Mouse (Mus musculus) left cerebral cortex, postnatal 14 days (tissue): Measurements from ENCODE around the gene Xylb. TPM values are rescaled to one million over a fixed set of nuclear protein-coding genes. Genes with fewer than 3 reads are reported as not detected.

Experiments
- DNase-seq, 2 experiments: peaks; one replicate each; pipeline ENCODE4 v3.0.0; 2021 to 2022; ENCODE audit warnings: low spot score in 2 of 2, mixed read lengths in 1 of 2
- intact Hi-C: fragments of 180-260 bp; cut with DNase I; formaldehyde crosslinking; loops from one replicate; pipeline ENCODE4 v1.15.1; 2025
- total RNA-seq, 2 experiments: library from RNA; stranded (reverse); gene quantifications; 2 replicates each; pipeline ENCODE4 v1.2.3; 2021

The Xylb gene
- total RNA-seq, 2 experiments from 2014 or later, result 3.8 to 3.9 TPM

DNA sequence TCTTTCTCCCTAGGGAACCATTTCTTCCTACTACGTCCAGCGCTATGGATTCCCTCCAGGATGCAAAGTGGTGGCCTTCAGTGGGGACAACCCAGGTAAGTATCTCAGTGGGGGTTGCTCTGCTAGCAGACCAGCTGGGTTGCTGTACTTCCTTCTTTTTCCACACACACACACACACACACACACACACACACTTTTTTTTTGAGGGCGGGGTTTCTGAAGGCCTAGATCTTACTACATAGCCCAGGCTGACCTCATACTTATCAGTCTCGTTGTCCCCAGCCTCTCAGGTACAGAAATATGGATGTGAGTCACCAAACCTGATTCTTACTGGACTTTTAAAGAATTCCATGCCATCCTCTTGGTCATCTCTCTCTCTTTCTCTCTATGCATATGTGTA lies 21.1 kb downstream of the Xylb start:
- intact Hi-C loops, result no loop called here
- no peak for DNase-seq

DNA sequence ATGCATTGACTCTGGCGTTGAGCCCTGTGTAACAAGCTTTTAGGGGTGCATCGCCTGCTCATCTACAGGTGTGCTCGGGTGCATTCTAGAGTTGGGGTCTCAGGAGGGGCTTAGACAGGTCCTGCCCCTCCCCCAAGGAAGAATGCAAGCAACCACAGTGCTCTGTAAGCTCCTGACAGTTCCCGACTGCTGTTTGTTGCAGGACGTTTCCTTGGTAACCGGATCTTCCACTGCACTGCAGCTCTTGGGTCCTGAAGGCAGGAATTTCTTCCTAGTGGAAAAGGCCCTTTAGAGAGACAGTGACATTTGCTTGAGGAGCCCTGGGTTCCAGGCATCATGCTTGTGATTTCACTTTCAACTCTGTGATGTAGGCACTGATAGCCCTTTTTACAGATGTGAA lies 25.4 kb downstream of the Xylb start:
- peak; percentile 25 to 55 for DNase-seq
- intact Hi-C loops, result no loop called here

DNA sequence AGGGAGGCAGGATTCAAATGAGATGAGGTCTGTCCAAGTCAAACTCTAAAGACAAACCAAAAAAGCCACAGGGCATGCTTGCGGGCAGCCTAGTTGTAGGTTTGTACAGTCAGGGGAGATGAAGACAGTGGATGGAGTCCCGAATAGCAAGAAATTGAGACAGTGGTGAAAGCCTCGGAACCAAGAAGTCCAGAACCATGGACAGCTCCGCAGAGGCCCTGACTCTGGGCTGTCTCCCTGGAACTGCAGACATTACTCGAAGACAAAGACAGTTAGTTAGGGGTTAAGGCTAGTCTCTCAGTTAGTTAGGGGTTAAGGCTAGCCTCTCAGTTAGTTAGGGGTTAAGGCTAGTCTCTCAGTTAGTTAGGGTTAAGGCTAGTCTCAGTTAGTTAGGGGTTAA lies 31.8 kb downstream of the Xylb start:
- DNase-seq, result no peak
- intact Hi-C loops, result no loop called here

DNA sequence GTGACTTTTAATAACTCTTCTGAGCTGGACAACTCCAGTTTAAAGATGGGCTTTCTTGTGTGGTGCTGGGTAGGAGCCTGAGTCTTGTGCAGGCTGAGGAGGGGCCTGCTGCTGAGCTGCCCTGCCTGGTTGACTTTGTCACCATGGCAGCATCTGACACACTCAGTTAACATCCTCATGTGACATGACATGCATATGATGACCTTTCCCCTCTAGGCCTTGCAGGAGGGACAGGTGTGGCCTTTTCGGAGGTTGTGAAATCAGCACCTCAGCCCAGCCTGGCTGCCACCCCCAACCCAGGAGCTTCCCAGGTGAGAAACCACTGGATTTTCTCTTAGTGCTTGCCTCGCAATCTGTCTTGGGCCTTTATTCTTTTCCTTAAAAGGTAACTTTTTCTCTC lies 33.0 kb downstream of the Xylb start:
- intact Hi-C loops, result no loop called here
- DNase-seq, result no peak

DNA sequence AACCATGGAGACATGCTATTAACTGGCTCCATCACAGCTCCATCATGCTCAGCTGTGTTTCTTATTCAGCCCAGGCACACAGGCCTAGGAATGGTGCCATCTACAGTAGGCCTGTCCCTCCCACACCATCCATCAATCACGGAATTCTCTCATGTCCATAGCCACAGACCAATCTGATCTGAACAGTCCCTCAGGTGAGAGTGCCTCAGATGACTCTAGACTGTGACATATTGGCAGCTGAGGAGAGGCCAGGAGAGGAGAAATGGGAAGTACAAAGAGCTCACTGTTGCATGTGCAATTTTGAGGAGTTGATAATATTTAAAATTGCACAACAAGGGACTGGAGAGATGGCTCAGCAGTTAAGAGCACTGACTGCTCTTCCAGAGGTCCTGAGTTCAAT lies 37.6 kb downstream of the Xylb start:
- DNase-seq, result no peak
- intact Hi-C loops, result loop anchor here (5.0 kb wide), 1 partner anchor 38 kb away; the partner anchor contains the start of gene Xylb

DNA sequence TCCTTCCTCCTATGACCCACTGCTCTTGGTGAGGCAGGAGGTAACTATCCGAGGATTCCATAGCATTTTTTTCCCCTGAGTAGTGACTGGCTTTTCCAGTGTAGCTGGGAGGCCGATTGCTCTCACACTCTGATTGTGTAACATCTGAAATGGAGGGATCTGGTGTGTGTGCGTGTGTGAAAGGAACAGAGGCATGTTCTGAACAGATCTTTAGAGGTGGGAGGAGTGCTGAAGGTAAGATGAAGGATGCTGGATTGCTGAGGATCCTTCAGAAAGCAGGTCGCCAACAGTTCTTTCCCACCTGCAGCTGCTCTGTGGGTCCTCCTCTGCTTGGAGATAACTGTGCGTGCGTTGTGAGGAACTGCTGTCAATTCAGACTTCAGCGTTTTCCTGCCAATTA lies 44.2 kb downstream of the Xylb start:
- peak; percentile 24 to 50 for DNase-seq
- intact Hi-C loops, result no loop called here

DNA sequence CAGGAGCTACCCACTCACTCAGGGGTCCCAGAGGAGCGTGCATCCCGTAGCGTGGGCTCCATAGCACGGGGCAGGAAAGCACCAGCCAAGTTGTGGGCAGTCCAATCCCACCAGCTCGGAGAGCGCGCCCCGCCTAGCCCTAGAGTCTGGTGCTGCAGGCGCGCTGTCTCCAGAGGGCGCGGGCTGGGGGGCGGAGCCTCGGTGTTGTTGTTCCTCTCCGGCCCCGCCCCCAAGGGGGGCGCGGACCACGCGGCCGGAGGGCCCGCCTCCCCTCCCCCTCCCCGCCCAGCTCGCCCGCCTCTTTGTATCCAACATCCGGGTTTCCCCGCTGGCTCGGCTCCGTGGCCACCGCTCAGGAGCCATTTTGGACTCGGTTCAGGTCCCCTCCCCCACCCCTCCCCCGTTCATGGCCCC lies 44.6 kb downstream of the Xylb start, which contains the start of gene Acvr2b:
Acvr2b (plus strand) TSS at position 318 of the 414 bp plus-strand sequence.
- peak; percentile 91 to 97 for DNase-seq
- intact Hi-C loops, result no loop called here

DNA sequence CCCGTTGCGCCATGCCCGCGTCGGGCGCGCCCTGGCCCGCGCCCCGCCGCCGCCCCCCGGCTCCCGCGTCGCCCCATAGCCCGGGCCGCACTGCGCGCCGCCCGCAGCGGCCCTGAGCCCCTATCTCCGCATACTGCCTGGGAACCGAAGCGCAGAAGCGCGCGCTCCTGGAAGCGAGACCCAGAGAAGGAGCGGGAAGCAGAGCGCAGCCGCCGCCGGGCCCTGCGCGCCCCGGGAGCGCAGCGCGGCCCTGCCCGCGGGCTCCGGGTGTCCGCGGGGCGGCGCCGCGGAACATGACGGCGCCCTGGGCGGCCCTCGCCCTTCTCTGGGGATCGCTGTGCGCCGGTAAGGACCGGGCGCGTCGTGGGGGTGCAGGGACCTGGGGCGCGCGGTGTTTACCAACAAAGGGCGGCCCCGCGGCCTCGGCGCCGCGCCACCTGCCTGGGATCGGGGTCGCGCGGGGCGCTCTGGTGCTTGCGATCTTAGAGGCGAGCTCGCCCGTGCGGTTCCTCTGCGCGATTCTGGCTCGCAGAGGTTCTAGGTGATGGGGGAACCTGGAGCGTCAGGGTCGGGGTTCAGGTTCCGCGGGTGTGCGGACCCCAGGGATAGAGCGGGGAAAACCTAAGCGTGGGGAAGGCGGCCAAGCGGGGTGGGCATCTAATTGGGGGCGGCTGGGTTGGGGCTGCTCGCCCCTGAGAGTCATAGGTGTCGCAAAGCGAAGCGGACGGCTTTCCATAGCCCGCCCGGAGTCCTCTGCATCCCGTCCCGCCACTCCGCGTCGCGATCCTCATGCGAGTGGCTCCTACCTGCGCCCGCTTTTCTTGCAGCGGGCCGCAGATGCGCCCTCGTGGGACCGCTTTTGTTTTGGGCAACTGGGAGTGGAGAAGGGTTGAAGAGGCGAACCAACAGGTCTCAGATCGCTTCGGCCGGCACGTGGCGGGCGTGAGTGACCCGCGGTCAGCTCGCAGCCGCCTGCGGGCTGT lies 45.4 kb downstream of the Xylb start:
- intact Hi-C loops, result no loop called here

DNA sequence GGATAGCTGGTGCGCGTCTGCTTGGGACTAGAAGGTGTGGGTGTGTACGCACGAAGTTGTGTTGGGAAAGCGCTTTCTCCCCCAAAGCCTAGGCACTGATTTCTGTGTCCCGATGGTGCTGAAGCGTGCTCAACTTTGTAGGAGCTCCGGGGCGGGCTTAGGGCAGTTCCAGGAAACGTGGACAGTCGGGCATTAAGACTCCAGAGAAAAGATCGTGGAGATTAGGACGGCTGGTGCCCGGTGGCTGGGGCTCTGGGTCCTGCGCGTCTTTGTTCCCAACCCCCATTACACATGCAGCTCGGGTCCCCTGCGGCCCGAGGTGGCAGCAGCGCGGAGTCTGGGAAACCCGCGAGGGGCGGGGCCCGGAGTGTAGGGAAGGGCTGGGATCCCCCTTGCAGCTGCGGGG lies 46.1 kb downstream of the Xylb start:
- intact Hi-C loops, result no loop called here

More for the DNA sequence above, 45.4 kb downstream of the Xylb start:
- DNase-seq, result peak; percentile 41 to 51

DNA sequence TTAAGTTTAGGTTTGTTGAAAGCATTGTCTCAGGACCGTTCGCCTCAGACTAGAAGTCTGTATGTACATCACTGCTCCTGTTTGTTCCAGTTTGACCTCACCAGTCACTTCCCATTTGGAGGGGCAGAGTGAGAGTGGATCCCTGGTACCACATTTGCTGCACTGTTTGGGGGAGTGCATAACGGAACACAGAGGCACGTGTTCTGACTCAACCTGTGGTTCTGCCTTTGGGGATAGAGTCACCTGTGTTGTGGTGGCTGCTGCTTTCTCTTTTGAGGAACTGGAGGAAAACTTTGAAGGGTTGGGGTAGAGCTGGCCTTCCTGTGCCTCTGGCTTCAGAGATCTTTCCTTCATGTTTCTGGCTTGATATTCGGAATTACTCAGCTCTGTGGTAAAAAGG lies 46.9 kb downstream of the Xylb start:
- intact Hi-C loops, result no loop called here
- DNase-seq, result no peak

More for the DNA sequence above, 46.1 kb downstream of the Xylb start:
- DNase-seq, result peak in 1 of 2 experiments; percentile 34

DNA sequence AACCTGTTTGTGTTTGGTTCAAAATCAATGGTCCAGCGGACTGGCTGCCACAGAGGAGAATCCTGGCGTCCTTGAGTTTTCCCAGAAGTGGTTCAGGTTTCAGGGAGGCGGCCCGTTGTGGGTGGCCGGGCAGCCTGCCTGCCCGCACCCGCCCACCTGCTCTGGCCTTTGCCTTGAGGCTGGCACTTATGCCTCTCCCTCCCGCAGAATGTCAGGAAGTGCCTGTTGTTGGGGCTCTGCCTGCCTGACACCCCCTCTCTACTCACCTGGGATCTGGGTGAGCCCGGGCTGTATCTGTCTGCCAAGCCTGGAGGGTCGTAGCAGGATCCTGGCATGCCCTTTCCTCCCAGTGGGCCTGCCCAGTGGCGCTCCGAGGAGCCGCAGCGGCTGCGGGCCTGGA lies 50.7 kb downstream of the Xylb start:
- no peak for DNase-seq
- intact Hi-C loops, result no loop called here

DNA sequence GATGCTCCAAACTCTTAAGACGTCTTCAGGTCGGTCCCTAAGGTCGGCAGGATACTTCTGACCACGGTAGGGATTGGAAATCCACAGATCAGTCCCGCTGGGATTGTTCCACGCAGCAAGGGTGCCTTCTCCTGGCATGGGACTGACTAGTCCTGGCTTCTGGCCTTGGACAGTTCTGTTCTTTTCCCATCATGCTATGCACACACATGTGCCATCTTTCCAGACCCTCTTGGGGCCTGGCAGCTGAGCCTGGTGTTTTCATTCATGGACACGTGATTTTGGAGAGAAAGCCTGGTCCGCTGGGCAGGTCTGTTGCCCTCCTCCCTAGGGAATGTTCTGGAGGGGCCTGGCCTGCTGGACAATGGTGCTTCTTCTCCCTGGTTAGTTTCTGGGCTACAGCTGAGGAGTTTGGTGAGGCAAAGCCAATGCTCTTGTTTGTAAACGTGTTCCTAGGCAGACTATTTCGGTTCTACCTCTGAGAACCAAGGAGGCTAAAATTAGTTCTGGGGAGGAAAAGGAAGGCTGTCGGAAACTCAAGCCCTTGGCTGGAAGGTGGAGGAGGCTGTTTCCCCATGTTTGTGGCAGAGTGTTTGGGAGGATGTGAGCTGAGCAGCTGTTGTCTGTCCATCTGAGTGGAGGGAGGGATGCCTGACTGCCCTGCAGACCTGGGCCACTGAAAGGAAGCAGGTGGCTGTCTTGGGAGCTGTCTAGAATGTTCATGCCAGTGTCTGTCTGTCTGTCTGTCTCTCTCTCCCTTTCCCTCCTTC lies 51.9 kb downstream of the Xylb start:
- no peak for DNase-seq
- intact Hi-C loops, result no loop called here

DNA sequence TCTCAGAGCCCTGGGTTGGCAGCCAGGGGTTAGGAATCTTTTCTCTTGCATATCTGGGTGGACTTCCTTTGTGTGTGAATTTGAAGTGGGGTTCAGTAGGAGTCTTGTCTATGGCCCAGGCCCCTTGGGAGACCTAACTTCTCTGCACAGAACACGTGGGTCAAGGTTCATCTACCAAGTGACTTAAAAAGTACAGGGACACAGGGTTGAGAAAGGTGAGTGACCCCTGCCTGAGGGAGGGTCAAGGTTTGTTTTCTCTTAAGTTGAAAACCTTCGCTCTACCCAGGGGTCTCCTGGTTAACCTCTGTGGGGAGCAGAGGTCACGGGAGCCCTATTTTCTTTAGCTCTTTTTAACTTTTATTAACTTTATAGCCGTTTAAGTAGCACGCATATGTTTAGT lies 52.7 kb downstream of the Xylb start:
- intact Hi-C loops, result no loop called here
- no peak for DNase-seq

DNA sequence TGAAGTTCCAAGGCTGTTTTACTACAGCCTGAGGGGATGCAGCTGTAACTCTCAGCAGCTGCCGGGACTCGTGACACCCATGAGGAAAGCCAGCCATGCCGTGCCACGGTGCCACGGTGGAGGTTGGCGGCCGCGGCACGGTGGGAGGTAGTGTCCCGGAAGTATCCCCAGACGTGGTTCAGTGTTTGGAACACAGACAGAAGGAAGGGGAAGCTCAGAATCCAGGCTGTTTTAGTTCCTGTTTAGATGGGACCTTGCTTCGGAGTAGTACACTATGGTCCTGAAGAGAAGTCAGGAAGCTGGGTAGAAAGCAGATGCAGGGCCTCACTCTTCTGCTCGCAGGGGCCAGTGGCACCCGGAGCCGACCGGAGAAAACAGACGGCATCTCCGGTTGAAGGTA lies 60.8 kb downstream of the Xylb start:
- intact Hi-C loops, result no loop called here

DNA sequence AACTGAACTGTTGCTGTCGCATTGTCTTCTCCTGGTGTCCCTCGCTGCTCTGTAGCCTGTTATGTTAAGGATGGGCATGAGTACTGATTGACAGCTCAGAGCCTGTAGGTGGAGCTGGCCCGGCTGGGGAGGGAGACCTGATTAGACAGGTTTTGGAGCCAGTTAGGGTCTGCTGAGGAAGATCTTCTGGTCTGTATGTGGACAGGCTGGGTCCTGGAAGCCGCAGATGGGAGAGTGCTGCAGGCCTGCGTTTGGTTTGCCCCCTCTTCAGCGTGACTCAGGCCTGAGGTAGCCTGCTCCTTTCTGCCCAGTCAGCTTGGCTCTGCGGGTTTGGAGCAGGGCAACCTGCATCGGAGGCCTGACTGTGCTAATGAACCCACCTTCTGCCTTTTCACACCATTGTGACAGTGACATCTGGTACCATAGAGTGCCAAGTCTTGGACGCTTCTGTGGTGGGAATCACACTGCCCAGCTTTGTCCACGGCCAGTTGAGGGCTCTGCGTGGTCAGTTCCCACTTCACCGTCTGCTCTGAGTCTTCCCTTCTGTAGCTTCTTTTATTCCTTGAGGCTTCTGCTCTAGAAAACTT lies 62.8 kb downstream of the Xylb start:
- intact Hi-C loops, result no loop called here
- no peak for DNase-seq

More for the DNA sequence above, 60.8 kb downstream of the Xylb start:
- no peak for DNase-seq

DNA sequence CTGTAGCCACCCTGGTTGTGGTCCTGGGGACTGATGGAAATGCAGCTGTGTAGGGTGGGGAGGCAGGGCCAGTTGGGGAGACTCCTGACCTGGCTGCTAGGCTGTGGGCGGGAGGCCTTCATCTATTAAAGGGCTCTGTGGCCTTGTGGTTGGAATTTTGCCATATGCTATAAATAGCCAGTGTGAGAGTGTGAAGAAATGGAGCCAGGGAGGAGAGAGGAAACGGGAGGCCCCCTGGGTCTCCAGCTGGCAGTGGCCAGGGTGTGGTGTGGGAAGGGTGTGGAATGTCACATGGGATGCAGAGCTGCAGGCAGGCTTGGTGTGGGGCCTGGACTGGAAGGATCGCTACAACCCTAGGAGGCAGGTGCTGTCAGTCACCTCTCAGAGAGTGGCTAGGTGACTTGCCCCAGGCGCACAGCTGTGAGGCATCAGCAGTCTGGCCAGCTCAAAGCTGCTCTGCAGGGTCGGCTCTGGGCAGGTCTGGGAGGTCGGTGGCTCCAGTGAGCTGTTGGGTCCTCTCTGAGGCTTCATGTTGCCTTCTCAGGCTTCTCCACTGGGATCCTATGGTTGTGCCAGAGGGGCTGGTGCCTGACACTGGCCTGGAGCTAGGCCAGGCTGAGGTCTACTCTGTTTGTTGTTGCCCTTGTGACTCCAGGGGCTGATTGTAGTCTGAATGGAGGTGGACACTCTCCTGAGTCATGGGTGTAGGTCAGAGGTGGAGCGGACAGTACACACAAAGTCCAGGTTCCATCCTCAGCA lies 68.2 kb downstream of the Xylb start:
- intact Hi-C loops, result loop anchor here (5.0 kb wide), 1 partner anchor 268 kb away; the partner anchor contains the start of genes Acaa1b and Gm47289
- DNase-seq, result peak in 1 of 2 experiments; percentile 51

DNA sequence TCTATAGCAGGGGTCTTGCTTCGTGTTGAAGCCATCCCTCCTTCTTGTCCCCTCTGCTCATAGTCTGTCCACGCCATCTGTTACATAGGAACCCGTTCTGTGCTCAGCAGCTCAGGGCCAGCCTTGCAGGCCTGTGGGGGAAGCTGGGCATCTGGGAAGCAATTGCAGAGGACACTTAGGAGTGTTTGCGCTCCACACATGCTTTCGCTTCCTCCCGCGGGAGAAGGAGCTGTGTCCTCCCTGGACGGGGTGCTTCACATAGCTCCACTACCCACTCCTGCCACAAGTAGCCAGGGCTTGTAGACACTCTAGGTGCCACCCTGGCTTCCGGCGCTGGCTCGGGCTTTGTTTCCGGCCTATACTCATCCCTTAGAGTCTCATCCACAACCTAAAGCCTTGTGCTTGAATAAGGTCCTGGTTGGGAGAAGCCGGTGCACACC lies 68.8 kb downstream of the Xylb start:
- intact Hi-C loops, result loop anchor here (5.0 kb wide), 1 partner anchor 269 kb away; the partner anchor contains the start of genes Acaa1b and Gm47289
- DNase-seq, result no peak

DNA sequence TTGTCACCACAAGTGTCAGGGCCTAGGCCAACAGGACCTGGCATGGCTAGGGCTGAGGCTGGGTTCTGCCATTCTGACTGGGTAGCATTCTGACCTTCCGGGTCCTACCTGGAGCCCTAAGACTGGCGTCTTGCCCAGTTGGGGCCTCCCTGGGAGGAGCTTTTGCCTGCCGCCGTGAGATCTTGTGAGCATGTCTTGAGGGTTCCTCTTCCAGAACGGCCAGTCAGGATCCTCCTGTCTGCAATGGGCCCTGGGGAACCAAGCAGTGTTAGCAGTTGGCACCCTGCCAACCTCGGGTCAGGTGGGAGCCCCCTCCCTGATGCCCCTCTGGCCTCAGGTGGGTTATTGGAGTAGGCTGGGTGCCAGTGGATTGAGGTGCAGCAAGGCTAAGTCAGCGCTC lies 69.3 kb downstream of the Xylb start:
- intact Hi-C loops, result loop anchor here (5.0 kb wide), 1 partner anchor 269 kb away; the partner anchor contains the start of genes Acaa1b and Gm47289

DNA sequence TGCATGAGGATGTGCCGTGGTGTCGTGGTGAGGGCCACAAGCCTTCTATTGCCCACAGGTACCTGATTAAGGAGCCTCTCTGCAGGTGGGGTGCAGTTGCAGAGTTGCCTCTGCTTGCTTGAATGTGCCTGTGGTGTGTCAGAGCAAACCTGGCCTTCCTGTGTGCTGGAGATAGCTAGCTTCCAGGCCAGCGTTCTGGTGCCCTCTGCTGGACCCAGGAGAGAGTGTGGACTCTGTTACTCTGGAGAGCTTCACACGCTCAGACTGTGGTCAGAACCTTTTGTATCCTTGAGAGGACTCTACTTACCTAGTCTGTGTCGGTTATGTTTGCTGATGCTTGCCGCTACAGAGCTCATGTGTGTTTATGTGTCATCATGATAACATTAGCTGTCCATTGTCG lies 73.1 kb downstream of the Xylb start:
- peak; percentile 87 to 88 for DNase-seq
- intact Hi-C loops, result loop anchor here (5.0 kb wide), 1 partner anchor 73 kb away; the partner anchor contains the start of gene Xylb

More for the DNA sequence above, 69.3 kb downstream of the Xylb start:
- no peak for DNase-seq
